Mouse (Mus musculus) bone marrow, adult 2 months (tissue): Measurements from ENCODE around the gene Ptn.

Source experiments
- CTCF ChIP-seq: fragments of 200-500 bp; IDR thresholded peaks from 2 replicates; pipeline ENCODE4 v1.5.1; 2011; ENCODE audit warnings: low read length, control low read depth; ENCODE audit not compliant: control insufficient read depth, insufficient read depth
- POLR2A ChIP-seq: fragments of 200-500 bp; IDR thresholded peaks from 2 replicates; pipeline ENCODE4 v1.6.1; 2011; ENCODE audit warnings: low read depth, mild to moderate bottlenecking, control low read depth, low read length, borderline replicate concordance; ENCODE audit not compliant: control insufficient read depth

DNA sequence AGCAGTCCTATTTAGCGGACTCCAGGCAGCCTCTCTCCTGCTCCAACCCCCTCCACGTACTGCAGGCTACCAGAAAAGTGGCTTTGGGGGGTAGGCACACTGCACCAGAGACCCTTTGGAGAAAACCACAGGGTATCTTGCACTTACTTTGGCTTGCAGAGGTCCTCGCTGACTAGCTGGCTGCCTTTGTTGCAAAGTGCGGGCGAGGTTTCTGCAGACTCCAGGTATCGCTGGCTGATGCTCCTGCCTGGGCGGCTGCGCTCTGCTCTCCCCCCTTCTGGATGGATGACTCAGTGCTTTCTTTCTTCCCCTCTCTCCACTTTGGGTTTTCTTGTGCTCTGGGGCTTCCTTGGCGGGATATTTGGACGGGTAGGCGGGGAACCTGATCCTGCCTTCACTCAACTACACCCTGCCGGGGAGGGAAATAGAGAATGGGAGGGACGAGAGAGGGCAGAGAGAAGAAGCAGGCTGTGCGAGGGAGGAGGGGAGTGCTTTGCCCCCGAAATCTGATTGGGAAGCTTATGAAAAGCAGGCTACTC is at the start of gene Ptn:
- TF ChIP-seq POLR2A (no peak), CTCF (no peak)
